Mouse (Mus musculus): ENCODE data around the gene Sik2.

Sik2 gene

DNA sequence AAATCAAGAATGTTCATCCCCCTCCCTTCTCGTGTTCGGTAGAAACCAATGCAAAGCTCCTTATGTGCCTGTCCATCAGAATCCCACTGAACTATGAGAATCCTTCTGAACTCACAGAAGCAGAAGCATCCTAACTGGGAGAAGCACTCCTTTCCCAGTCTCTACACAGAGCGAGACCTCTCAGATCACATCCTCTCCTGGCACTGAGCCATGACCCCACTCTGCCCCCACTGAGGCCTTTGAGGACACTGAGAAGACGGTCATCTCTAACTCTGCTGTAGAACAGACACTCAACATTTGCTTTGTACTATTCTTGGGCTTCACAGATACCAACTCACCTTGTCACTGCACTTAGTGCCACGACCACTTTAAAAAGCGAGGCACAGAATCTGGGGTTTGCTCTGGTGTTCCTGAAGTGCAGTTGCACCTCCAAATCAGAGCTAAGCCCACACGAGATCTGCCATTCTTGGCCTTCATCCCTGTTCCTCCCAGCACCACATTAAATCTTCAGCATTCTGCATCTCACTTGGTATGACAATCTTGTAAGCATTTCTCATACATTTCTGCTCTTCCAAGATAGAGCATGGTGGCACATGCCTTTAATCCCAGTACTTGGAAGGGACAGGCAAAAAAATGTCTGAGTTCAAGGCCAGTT is 96.9 kb downstream of the Sik2 start:
- no peak for DNase-seq

DNA sequence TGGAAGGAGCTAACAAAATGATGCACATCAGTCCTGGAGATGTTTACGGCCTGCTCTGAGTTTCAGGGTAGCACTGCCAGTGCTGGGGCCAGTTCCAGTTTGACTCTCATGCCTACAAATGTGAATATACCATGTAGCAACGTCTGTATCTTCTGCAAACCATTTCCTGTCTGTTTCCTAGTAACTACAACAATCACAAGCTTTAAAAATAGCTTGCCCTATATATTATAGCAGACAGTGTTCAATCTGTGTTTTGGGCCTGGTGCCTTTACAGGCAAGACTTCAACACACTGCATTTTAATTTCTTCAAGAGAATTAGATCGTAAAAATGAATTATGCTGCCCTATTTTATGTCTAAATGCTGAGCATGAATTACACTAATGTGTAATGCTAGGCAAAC is 103.6 kb downstream of the Sik2 start:
- no peak for DNase-seq

DNA sequence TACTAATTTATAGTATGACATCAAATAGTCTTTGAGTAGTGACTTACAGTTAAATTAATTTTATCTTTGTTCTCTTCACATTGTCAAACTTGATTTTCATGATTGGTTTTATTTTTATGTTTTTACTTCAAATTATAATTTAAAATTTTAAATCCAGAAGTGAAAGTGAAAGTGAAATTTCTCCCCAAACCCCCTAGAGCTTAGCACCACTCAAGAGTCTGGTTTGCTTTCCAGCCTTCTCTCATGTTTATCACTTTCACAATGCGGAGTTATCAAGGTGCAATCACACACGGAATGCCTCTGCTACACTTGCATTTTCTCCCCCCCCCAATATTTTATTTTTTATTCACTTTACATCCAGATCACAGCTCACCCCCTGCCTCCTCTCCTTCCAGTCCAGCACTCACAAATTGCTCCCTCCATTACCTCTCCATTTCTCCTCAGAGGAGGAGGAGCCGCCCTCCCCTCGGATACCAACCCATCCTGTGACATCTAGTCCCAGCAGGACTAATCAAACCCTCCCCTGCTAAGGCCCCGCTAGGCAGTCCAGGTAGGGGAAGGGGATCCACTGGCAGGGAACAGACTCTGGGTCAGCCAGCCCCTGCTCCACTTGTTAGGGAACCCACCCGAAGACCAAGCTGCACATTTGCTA is 104.6 kb downstream of the Sik2 start:
- DNase-seq = no peak

DNA sequence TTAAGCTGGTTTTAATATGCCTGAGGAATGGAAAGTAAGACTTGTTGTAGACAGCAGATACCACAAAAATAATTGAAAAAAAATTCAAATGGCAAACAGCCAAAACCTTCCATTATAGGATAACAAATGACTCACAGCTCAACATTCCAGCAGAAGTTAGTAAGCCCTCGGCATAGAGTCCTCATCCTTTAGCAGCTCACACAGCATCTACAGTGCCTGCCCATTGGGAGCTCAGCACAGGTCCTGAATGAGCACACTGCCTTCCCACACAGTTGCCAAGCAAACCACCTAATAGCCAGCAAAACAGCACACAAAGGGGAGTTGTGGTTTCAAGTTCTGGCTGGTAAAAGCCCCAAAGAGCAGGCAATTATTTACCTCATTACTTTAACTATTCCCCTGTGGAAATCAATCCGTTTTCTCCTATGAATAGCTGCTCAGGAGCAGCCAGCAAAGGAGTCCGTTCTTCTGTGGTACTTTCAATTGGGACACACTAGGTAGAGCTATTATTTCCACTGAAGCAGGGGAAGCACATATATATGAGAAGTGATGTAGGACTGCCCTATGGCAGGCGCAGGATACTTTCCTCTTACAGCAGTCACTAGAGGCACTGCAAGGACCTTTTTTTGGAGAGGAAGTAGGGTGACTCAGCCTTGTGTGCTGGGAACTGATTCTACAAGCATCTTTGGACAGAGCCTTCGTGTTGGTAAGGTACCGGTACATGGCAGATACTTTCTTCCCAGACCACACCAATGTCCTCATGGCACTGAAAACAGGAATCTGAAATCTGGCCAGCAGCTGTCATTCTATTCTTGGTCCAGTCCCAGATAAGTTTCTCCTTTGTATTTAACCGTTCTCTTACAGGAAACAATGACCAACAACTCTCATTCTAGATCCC is 108.6 kb downstream of the Sik2 start:
- no peak for DNase-seq

DNA sequence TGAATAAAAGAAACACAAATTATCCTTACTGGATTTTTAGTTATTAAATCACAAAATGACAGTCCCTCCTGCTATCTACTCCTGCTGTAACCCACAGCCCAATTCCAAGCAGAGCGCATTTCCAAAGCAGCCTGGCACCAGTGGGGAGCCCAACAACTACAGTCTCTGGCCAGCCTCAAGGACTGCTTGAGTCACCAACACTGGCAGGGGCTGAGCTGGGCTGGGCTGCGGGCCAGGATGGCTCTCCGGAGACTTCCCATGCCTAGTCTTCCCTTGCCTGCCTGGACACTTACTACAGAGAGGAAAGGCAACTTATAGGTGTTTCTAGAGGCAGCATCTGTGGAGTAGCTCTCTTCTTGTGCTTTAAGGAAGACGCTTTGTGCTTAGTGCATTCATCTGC is 115.2 kb downstream of the Sik2 start:
- DNase-seq = no peak

DNA sequence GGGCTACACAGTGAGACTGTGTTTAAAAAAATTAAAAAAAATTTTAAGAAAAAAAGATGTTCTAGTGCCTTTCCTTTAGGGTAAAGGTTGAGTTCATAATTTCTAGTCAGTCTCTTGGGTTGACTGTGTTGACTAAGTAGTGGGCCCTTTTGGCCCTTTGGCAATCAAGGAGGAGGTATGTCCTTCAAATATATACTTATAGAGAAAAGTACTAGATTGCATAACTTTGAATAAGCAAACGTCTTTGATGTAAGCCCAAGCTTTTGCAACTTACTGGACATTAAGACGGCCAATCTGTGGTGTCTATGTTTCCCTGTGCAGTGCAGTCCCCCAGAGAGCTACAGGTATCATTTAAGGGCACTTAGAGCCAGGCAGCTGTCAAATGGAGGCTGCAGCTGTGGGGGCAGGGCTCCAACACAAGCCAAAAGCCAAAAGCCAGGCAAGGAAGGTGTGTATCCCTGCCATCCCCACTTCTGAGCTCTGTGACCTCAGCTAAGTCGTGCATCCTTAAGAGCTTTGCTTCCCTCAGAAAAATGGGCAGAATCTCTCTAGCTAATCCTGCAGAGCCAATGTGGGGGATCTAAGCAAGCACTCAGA is 118.3 kb downstream of the Sik2 start:
- no peak for DNase-seq

DNA sequence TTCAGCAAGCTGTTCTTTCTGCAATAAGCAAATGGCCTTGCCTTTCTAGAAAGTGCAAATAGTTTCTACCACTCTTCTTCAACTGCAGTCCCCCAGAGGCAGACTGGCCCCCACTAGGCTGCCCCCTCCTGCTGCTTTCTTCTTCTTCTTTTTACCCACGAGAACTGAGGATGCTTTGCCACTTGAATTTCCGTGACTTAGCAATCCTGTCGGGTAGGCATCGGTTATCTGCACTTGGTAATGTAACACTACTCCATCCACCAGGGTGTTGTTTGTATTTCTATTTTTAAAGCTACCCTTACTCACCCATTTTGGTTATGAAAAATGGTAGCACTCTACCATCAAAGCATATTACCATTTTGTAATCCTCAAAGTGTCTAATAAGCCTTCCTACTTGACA is 118.9 kb downstream of the Sik2 start:
- DNase-seq = no peak

DNA sequence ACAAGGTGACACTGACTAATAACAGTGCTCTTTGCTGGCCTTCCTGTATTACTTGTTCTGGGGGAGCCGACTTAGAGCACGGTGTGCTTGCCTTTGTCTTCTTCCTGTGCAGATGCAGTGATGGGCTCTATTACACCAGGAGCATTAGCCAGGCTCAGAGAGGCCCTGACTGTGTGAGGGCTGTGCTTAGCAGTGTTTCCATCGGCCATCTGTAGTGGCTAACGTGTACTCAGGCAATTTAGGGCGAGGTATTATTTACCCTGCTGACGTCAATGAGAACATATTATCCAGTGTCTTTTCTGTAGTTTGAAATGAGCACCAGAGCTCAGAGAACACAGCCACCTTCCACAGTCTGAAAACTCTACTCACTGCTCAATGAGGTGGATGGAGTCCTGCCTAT is 119.7 kb downstream of the Sik2 start:
- no peak for DNase-seq

DNA sequence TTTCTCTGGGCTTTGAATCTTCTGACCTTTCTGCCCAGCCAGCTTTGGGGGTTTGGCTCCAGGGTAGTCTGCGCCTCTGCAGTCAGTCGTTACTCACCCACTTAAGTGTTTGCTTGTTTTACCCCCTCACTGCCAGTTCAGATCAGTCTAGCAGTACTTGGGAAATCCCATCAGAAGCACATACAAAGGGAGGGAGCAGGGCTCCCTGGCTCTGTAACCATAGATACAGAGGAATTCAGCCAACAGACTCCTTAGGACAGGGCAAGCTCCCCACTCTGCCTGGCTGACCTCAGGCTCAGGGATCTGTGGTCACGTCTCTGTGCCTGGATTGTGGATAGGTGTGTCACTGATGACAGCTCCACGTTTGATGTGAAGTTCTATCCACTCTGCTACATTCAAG is 121.5 kb downstream of the Sik2 start:
- peak; percentile 23 for DNase-seq

DNA sequence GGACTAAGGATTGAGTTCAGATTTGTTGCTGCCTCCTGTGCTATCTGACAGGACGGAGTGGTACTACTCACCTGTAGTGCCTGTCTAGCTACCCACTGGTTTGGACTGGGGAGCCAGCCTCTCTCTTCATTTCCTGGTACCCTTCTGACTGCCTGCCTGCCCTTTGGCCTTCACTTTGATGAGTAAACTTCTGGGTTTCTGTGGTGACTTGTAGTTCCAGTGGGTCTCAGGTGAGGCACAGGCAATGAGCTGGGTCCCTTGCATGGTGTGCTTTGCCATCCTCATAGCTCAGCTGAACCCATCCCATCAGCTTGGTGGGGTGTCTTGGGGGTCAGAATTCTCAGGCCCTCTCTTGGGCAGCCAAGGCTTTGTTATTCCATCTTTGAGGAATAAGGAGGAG is 122.0 kb downstream of the Sik2 start:
- no peak for DNase-seq

DNA sequence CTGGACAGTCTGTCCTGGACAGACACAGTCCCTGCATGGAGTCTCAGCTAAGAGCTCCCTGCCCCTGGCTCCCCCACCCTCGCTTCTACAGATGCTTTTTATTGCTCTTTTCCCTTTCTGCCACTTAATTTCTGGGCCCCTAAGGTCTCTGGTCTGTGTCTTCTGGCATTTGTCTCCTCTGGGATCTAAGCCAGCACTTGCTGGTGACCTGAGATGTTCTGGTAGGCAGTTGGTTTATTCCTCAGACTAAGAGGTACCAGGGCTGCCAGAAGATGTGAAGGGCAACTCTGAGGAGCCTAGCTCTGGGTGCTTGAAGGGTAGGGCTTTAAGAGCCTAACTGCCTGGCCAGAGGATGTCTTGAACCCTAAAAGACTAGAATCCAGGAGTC is 123.3 kb downstream of the Sik2 start:
- no peak for DNase-seq

DNA sequence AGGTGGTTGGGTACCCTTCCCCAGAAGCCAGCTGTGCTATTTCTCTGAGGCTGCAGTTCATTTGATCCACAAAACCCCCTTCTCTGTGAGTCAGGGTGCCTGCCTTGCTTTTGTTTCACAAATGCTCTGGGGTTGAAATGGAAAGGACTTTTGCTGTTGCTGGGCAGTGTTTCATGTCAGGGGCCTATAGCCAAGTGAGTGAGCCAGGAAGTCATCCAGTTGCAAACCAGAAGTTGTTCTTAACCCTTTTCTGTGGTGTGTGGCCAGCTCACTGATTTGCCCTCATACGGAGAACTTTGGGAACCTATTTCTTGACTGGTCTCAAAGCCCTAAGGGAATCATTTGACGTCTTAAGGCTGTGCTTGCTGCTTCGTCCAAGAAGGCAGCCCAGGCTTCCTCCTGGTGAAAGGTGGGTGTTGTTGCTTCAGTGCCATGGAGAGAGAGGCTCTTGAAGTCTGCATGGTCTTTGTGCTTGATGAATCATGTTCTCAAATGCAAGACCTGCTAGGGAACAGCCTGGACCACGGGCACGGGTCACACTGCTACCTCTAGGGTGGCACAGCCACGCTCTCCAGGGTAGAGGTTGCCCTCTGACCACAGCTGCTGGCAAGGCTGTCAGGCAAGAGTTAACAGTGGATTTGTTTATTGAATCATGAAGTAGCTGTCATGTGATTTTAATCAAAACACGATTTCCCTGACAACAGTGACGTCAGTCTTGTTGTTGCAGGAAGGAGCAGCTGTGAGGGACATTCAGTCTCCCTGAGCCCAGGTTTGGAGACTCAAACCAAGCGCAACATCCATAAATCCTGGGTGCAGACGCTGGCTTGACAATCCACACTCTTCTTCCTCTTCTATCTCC is 123.9 kb downstream of the Sik2 start:
- DNase-seq = no peak

DNA sequence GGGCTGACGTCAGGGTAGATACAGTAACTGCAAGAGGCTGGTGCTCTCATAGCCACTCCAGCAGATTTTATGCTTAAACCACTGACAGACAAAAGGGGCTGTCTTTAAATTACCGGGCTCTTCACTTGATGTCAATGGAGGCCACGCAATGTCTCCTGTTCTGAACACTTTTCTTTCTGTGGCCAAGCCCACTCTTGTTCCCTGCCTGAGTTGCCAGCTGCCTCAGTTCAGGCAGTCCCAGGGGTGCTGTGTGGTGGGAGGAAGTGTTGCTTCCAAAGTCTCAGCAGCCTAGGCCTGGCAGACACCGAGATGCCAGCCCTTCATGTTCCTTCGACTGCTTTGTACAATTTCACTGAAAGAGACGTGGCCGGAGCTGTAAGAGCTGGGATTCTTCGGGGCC is 124.8 kb downstream of the Sik2 start:
- DNase-seq = no peak

DNA sequence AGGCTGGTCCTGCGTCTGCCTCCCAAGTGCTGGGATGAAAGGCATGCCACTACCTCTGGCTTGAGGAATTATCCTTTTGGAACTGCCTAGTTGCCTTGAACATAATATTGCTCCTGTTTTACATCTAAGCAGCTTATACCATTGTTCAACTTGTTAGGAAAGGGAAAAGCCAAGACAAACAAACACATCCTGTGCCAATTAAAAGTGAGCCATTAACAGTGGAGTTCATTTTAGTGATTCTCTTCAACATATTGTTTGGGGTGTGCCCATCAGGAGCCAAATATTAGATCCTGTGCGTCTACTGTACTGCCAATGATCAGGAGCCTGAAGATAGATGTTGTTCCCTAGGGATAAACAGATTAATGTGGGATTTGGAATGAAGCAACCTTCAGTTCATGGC is 126.7 kb downstream of the Sik2 start:
- DNase-seq = no peak

DNA sequence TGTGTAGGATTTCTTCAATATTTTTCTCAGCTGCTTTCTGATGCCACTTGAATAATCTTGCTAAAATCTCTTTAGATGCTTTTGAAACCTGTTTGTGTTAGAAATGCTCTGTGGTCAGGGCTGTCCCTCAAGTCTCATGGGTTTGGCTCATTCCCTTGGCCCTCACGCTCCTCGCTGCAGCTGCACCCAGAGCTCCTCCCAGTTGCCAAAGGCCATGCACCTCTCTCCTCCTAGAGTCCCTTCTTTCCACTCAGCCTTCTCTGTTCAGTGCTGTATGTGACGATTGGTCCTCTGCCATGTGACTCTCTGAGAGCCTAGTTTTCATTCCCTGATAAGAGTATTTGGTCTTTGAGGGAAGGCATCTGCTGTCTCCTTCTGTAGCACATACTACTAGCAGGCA is 131.4 kb downstream of the Sik2 start:
- no peak for DNase-seq

DNA sequence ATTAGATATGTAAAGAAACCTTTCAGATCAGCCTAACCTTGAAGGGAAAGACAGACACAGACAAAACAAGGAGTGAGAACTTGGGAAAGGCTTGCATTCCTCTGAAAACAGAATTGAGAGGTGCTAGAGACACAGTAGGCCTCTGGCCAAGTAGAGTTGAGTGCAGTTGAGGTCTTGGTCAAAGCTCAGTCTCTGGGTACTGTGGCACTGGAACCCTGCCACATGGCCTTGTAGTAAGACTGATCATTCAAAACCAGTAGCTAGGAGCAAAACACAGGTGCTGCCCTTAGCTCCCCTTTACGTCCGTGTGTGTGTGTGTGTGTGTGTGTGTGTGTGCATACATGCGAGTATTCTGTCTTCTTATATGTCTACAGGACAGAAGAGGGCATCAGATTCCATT is 132.6 kb downstream of the Sik2 start:
- no peak for DNase-seq

DNA sequence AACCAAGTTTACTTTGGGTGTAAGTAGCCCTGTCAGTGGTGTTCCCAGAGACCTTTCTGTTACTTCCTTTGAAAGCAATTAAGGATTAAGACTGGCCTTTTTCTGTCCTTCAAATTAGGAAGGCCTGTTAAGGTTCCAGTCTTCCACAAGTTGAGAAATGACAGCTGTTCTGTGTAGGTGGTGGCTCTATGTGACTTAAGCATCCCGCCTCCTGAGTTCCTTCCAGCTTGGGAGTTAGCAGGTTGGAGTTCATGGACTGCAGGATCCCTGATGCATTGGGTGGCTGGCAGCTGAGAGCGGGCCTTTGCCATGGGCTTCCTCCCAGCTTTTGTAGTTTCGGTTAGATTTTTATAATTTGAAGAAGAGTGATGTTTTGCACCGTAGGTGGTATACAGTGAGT is 133.4 kb downstream of the Sik2 start:
- no peak for DNase-seq

DNA sequence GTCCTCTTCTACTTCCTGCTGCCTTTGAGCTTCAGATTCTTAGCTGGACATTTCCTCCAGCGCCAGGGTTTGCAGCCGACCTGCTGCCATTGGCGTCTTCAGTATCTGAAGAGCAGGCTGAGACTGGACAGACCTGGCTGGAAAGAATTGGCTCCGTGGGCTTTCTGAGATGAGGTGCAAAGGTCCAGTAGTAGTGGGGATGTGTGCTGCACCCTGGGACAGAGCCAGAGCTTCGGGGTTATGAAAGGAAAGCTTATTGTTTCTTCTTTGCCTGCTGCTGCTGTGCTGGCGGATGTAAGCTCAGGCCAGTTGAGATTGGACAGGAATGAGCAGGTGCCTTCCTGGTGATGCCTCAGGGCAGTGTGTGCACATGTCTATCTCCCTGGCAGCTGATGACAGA is 134.8 kb downstream of the Sik2 start:
- no peak for DNase-seq

DNA sequence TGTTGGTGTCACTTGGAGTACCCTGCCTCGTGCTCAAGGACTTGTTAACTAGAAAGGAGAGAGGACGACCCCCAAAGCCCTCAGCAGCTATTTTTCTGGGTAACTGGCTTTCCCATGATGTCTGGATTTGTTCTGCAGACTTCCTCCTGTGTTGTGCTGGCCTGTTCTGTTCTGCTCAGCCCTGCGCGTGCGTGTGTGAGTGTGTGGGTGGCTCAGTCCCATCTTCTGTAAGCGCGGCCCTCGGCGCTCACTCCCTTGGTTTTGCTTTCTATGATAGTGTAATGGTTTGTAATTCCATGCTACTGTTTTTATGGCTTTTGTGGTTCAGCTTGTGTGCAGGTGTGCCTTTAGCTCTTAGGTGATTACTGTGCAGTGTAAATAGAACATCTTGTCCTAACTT is 135.7 kb downstream of the Sik2 start:
- DNase-seq = no peak

DNA sequence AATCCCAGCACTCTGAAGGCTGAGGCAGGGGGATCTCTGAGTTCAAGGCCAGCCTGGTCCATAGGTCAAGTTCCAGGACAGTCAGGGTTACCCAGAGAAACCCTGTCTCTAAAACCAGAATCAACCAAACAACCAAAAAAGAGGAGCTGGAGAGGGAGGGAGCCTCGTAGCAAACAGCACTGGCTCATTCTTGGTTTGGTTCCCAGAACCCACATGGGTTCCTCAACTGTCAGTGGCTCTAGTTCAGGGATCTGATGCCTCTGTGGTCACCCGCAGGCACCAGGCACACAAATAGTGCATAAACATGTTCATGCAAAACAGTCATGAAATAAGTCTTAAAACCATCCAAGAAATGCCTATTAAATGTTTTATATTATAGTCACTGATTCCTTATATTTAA is 140.7 kb downstream of the Sik2 start:
- DNase-seq = no peak

DNA sequence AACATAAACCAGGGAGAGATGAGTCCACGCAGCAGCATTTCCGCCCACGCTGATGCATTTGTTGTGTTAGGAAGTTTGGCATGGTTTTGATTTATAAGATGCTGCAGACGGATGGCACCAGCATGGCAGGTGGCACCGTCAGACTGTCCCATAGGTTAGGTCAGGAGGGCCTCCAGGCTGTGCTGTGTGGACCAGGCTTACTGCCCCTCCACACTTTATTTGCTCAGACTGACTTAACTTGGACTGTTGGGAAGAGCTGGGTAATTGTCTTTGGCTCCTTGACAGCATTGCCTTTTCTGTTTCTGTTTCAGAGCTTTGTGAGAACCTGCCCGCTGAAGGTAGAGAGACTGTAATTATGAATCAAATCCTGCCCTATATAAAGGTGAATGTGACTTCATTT is 141.9 kb downstream of the Sik2 start:
- no peak for DNase-seq

DNA sequence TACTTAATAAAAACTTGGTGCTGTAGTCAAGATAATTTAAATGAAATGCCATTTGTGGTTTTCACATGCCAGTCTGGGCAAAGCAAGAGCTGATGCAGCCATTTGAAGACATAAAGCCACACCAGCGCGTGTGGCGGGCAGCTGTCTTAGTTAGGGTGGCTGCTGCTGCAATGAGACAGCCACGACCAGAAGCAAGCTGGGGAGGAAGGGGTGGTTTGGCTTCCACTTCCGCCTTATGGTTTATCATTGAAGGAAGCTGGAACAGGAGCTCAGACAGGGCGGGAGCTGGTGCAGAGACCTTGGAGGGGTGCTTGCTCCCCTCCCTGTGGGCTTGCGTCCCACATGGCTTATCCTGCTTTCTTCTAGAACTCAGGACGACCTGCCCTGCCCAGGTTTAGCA is 143.1 kb downstream of the Sik2 start:
- DNase-seq = no peak

DNA sequence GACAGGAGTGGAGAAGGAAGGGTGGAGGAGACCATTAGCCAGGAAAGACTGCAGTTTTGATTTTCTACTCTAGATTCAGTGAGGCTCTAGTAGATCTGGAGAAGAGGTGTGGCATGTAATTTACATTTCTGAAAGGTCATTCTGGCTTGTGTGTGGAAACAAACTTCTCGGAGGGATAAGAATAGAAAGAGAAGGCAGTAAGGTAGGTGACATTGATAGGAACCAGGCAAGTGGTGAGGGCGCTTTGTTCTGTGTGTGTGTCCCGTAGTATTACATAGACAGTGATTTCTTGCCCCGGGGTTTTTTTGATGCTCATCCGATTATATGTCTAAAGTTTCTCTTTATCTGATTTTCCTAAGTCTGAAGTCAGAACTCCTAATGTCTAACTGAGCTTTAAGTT is 144.0 kb downstream of the Sik2 start:
- no peak for DNase-seq
